Mouse (Mus musculus) cerebellum, adult 8-10 months (tissue): ENCODE measurements around the gene Lin37.

Source experiments
- DNase-seq: peaks from one replicate; pipeline ENCODE4 v3.0.0; 2022

The Lin37 gene

GRCm38 (mm10) chr7:30586455-30587020 is 26.9 kb upstream of the Lin37 start:
- peak; percentile 33 for DNase-seq

DNA sequence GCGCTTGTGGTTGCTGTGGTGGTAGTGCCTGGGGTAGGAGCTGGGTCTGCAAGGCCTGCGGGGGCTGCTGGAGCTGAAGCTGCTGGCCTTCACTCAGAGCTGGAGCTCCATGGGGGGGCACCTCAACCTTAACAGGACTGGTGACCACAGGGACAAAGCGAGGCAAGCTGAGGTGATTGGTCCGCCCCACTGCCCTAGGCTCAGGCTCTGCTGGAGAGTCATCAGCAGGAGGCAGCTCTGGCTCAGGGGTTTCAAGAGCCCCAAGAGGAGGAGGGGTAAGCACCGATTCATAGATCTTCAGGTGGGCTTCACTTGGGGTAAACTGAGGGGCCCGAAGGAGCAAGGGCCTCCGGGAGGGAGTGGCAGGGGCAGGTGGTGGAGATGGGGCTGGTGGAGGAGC is 25.5 kb upstream of the Lin37 start:
- DNase-seq: peak; percentile 16

DNA sequence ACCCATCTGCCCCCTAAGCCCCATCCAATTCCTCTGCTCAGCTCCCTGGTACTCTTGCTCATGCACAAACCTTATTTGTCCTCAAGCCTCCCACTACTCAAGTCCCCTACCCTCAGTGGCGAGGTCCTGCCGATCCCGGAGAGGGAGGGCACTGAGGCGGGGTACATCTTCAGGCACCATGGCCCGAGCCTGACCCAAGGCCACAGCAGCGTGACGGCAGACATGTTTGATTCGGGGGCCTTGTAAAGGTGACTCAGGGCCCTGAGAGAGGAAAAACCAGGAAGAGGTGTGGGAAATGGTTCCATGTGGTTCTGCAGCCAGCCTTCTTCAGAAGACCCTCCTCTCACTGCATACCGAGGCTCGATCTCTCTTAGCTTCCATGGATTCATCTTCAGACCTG is 24.7 kb upstream of the Lin37 start:
- DNase-seq: peak; percentile 8

GRCm38 (mm10) chr7:30581547-30581946 is 21.9 kb upstream of the Lin37 start:
- peak; percentile 11 for DNase-seq

DNA sequence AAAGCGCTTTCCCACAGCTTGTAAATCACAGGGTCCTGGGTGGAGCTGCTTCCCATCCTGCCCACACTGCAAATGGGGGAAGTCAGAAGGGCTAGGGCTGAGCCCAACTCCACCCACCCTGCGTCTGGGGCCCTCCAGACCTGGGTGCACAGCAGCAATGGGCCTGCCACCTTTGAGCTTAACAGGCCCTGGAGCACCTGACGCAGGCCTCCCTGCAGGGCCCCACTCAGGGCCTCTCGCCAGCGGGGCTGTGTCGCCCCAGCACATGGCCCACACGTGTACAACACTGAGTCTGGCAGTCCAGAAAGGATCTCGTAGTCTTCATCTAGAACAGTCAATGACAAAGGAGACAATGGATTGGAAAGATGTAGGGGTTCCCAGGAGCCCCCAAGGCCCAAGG is 20.3 kb upstream of the Lin37 start:
- DNase-seq: no peak

DNA sequence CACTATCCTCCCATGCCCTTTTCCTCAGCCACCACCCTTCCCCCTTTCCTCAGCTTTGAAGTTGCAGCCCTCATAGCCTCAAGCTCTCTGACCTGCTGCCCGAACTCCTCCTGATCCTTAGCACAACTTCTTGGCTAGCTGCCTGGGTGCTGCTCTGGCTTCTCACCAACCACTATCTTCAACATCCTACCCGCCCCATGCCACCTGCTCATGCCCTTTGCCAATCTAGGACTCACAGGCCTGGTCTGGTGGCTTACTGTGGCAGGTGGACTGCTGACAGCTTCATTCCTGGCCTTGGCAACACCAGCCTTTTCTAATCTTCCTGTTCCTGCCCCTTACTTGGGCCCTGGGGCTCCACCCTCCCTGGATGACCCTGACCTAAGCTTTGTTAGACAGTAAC is 13.3 kb upstream of the Lin37 start:
- peak; percentile 71 for DNase-seq

DNA sequence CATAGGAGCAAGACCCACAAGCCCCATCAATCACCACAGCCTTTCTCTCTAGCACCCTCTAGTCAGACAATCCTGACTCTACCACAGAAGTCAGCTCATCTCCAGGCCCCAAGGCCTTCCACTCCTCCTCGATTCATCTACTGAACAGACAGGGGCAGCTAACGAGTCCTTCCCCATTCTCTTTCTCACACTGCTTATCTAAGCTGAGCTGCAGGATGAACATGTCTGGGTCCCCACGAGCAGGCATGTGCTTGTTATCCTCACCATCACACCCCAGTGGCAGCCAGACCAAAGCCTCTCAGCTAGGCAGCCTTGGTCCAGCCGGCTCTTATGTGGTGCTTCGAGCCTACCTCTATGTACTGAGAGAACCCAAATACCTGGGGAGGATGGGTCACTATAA is 12.8 kb upstream of the Lin37 start:
- no peak for DNase-seq

DNA sequence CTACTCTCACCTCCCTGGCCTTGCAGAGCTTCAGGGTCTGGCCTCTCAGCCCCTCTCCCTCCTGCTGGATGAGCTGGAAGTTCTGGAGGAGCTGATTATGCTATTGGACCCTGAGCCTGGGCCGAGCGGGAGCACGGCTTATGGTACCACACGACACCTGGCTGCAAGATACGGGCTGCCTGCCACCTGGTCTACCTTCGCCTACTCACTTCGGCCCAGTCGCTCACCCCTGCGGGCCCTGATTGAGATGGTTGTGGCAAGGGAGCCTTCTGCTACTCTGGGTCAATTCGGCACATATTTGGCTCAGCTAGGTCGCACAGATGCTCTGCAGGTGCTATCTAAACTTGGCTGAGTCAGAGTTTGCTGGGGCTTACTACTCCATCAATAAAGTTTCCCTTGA is 7.9 kb upstream of the Lin37 start:
- no peak for DNase-seq

DNA sequence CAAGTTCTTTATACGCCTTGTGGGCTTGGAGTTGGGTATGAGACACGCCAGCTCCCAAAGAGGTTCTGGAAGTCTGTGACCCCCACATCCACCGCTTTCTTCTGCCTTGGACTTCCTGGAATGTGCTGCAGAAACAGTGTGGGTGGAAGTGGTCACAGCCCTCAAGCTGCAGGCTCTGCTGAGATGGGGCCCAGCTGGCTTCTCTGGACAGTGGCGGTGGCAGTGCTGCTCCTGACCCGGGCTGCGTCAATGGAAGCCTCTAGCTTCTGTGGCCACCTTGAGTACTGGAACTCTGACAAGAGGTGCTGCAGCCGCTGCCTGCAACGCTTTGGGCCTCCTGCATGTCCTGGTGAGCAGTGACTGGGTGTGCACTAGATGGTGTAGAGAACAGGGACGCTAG is 6.4 kb upstream of the Lin37 start:
- DNase-seq: peak; percentile 14

DNA sequence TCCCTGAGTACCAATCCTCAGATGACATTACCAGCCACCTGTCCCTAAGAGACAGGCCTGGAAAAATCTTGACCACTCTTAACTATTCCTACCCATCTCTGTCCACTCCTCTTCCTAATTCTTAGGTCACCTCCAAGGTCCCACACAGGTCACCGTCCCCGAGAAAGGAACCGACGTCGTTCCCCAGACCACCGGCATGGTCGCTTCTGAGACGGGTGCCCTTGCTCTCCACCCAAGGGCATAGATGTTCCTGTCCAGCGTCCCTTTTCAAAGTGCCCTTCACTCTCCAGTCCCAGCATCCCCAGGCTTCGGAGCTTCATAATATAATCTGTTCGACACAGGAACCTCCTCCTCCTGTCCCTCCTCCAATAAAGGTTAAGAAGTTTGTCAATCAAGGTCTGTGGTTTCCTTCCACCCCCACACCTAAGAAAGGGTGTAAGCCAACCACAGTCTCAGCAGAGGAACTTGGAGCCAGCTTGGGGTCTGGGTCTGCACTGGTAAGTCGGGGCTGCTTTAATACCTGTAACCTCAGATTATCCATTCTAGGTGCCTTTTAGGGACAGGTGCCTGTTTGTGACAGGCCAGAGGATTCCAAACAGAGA is 5.4 kb upstream of the Lin37 start, which contains the start of gene Igflr1:
Igflr1 (plus strand) TSS at position 458 of the 602 bp plus-strand sequence.
- peak; percentile 13 for DNase-seq

DNA sequence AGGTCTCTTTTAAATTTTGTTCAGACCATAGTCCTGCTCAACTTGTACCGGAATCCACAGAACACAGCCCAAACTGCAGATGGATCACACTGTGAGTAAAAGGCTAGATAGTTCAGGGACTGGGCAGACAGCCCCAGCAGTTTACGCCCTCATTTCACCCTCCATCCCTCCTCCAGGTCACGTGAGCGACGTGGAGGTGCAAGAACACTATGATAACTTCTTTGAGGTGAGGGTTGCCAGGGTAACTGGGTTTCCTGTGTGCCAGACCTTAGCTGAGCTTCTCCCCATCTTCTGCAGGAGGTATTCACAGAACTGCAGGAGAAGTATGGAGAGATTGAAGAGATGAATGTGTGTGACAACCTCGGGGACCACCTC is 4.3 kb upstream of the Lin37 start:
- DNase-seq: no peak

DNA sequence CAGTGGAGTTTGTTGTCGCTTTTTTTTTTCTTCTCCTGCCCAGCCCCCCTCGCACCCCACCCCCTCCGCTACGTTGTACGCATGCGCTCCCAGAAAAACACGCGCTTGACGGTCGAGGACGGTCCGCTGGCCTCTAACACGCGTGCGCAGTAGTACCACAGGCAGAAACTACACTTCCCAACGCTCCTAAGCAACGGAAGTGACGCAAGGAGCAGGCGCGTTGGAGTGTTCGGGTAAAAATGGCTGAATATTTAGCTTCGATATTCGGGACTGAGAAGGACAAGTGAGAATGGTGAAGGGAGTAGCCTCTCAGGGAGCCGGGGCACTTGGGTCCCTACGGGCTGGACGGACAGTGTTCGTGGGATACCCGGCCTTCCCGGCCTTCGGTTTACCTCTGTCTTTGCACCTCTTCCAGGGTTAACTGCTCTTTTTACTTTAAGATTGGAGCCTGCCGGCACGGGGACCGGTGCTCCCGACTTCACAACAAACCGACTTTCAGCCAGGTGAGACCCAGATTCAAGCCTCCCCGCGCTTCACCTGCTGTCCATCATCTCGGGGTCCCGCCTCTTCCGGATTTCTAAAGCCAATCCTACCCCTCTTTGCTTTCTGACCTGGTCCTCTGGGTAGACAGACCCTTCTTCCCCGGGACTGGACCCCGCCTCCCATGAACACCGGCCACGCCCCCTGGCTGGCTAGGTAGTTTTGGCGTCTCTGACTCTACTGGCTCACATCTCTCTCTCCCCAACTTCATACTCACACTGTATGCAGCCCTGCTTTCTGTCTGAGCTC is 3.7 kb upstream of the Lin37 start, which contains the start of the genes U2af1l4, Gm49396 and Psenen:
U2af1l4 (plus strand) TSS at position 185 of the 789 bp plus-strand sequence.
Gm49396 (plus strand) TSS at position 228 of the 789 bp plus-strand sequence.
Psenen (minus strand) TSS at position 511 of the 789 bp plus-strand sequence.
- DNase-seq: peak; percentile 93

DNA sequence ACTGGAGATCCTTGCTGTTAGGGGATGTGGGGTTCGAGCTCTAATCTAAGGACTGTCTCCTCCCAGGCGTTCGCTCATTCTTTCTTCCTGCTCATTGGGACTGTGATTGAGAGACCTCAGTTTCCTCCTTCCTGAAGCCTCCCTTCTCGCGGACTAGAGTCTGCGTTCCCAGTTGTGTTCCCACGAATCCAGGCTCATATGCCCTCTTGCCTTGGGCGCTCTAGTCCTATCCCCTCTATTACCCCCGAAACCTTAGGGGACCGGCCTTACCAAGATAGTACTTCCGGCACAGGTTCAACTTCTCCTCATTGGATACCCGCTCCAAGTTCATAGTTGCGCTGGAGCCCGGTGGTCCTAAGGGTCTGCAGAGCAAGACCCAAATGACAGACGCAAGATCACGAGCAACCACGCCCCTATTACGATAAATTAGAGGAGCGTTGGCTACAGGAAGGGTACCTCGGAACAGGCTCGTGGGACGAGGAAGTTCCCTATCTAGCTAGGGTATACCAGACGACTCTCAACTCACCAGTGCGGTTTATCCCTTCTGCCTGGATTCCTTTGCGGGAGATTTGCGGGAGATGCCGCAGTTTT is 3.0 kb upstream of the Lin37 start:
- DNase-seq: no peak

DNA sequence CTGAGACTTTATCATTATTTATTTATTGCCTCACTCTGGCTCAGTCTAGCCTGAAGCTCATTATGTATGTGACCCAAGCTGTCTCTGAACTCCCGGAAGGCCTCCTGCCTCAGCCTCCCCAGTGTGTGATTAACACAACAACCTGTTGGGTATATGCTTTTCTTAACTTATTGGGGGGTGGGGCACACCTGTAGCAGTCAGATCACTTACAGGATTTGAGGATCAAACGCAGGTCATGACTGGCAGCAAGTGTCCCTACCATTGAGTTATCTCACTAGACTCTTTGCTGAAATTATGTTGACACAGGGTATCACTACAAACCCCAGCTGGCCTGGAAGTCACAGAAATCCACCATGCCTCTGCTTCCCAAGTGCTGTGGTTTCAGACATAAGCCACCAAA is 658 bp upstream of the Lin37 start:
- no peak for DNase-seq

GRCm38 (mm10) chr7:30558656-30559442 is 789 bp downstream of the Lin37 start:
- DNase-seq: no peak

DNA sequence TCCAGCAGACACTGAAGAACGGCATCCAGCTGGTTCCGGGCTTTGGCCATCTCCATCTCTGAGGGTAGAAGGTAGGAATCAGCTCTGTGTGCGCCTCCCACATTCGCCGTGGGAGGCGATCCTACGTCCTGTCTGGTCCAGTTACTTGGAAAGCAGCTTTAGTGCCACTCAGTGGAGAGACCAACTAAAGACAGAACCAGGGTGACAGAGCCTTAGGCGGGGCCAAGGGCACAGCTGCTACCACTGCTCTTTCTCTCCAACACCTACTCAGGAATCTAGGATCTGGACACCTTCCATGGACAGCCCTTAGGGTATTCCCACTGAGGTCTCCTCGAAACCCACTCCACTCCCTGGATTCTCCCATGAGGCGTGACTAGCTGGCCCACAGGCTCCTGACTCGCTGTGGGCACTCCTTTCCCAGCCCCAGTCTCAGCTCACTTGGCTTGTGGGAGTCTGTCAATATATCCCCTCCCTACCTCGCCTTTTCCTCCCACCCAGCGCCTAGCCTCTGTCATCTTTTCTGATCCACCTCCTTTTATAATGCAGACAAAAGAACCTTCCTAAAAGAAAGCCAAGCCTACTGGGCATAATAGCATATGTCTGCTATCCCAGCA is 1.6 kb downstream of the Lin37 start:
- no peak for DNase-seq

- no peak for DNase-seq
Observed at GRCm38 (mm10) chr7:30556894-30557536, 2.6 kb downstream of the Lin37 start.

DNA sequence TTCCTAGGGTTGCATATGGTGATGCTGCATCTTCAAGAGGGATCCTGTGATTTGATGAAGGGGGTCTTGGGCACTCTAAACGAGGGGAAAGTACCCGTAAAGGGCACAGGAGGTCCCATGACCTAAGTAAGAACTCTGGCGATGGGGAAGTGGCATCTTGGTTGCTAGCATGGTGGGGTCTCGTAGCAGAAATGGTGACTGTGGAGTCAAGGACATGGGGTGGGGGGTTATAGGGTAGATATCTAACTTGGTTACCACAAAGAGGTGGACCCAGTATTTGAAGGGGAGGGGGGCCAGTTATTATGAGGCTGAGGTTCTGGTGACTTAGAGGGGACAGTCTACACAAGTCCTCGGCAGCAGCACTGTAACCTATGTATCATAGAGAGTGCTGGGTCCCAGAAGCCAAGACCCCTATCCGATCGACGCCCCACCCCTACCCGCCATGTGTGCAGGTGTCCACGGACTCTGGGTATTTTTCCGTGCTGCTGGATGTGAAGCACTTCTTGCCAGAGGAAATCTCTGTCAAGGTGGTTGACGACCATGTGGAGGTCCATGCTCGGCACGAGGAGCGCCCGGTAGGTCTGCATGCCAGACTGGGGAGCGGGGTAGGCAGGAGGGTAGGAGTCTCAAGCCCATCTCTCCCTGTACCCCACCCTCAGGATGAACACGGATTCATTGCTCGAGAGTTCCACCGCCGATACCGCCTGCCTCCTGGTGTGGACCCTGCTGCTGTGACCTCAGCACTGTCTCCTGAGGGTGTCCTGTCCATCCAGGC is 5.6 kb downstream of the Lin37 start:
- DNase-seq: no peak

GRCm38 (mm10) chr7:30553021-30553589 is 6.5 kb downstream of the Lin37 start:
- DNase-seq: peak; percentile 67
